Mouse (Mus musculus): ENCODE data around the gene Prpf3. TPM values are rescaled to one million over a fixed set of nuclear protein-coding genes. Genes with fewer than 3 reads are reported as not detected.
"Not testable (repeated sequence)": the region's sequence is repeated elsewhere in the genome, so short reads cannot be mapped to it uniquely, and the experiment has no call there.

Prpf3 gene
- total RNA-seq, 4 experiments from 2014 or later: 27.8 to 43.0 (median 35.6) TPM

- DNase-seq: no peak
Measured at GRCm38 (mm10) chr3:95879063-95879462, 23.4 kb upstream of the Prpf3 start.

GRCm38 (mm10) chr3:95872048-95872447, 16.4 kb upstream of the Prpf3 start:
- DNase-seq: no peak

GRCm38 (mm10) chr3:95871392-95871867, 15.7 kb upstream of the Prpf3 start, which contains the start of gene Mrps21:
Gene Mrps21 (minus strand): TSS chr3:95871519.
- DNase-seq: peak; percentile 87

GRCm38 (mm10) chr3:95870976-95871375, 15.3 kb upstream of the Prpf3 start:
- no peak for DNase-seq

GRCm38 (mm10) chr3:95867408-95867807, 11.7 kb upstream of the Prpf3 start:
- DNase-seq: no peak

- no peak for DNase-seq
Measured at GRCm38 (mm10) chr3:95866071-95866470, 10.4 kb upstream of the Prpf3 start.

- no peak for DNase-seq
Measured at GRCm38 (mm10) chr3:95865571-95865970, 9.9 kb upstream of the Prpf3 start.

GRCm38 (mm10) chr3:95865050-95865449, 9.4 kb upstream of the Prpf3 start:
- DNase-seq: no peak

GRCm38 (mm10) chr3:95863578-95863977, 7.9 kb upstream of the Prpf3 start:
- DNase-seq: no peak

GRCm38 (mm10) chr3:95861796-95862195, 6.1 kb upstream of the Prpf3 start:
- DNase-seq: peak; percentile 48

GRCm38 (mm10) chr3:95861216-95861615, 5.5 kb upstream of the Prpf3 start:
- DNase-seq: no peak

- DNase-seq: no peak
Measured at GRCm38 (mm10) chr3:95860323-95860722, 4.6 kb upstream of the Prpf3 start.

GRCm38 (mm10) chr3:95858278-95858677, 2.6 kb upstream of the Prpf3 start:
- DNase-seq: not testable (repeated sequence)

GRCm38 (mm10) chr3:95857050-95857449, 1.4 kb upstream of the Prpf3 start:
- DNase-seq: not testable (repeated sequence)

- no peak for DNase-seq
Measured at GRCm38 (mm10) chr3:95856115-95856514, 430 bp upstream of the Prpf3 start.

GRCm38 (mm10) chr3:95851317-95851716, 4.4 kb downstream of the Prpf3 start:
- DNase-seq: no peak

- no peak for DNase-seq
Measured at GRCm38 (mm10) chr3:95850611-95851010, 5.1 kb downstream of the Prpf3 start.

GRCm38 (mm10) chr3:95842503-95843214, 13.0 kb downstream of the Prpf3 start:
- no peak for DNase-seq

GRCm38 (mm10) chr3:95839250-95839649, 16.4 kb downstream of the Prpf3 start:
- DNase-seq: no peak

GRCm38 (mm10) chr3:95829053-95829452, 26.6 kb downstream of the Prpf3 start:
- DNase-seq: no peak

GRCm38 (mm10) chr3:95826275-95826674, 29.4 kb downstream of the Prpf3 start:
- DNase-seq: no peak

GRCm38 (mm10) chr3:95820046-95821010, 35.4 kb downstream of the Prpf3 start:
- no peak for DNase-seq

- peak; percentile 100 for DNase-seq
Measured at GRCm38 (mm10) chr3:95819351-95819985, 36.2 kb downstream of the Prpf3 start.

Data from adrenal gland, adult 8-10 months (tissue).